Mouse (Mus musculus): Measurements from ENCODE around the gene Cyp2d22. TPM values are rescaled to one million over a fixed set of nuclear protein-coding genes. Genes with fewer than 3 reads are reported as not detected.
A peak's percentile ranks its signal among the peaks of the same experiment; 100 is the strongest.

Gene Cyp2d22
- polyA plus RNA-seq, 1 experiment from 2014 or later, result 9.0 TPM

- Histone ChIP-seq H3K36me3 (peaks cover 42% of the 10 kb centered on the region), H3K4me3 (peak overlapping the region; percentile 74), H3K9ac (peak overlapping the region; percentile 87), H3K4me2 (peak overlapping the region; percentile 93), H3K9me3 (no peaks in the 10 kb centered on the region), H3K27ac (replicated peaks) (peak overlapping the region; percentile 90), H3K4me1 (peaks cover 47% of the 10 kb centered on the region), H3K27me3 (replicated peaks) (no peaks in the 10 kb centered on the region)
- WGBS, result under 1% methylated on average over 51 of the region's 51 CpGs
- peak; percentile 89 for ATAC-seq (ENCODE audit: extremely low read depth, insufficient number of reproducible peaks, low FRiP score, low TSS enrichment)
These were observed 34.1 kb downstream of the Cyp2d22 start for GRCm38 (mm10) chr15:82345820-82346470.

DNA sequence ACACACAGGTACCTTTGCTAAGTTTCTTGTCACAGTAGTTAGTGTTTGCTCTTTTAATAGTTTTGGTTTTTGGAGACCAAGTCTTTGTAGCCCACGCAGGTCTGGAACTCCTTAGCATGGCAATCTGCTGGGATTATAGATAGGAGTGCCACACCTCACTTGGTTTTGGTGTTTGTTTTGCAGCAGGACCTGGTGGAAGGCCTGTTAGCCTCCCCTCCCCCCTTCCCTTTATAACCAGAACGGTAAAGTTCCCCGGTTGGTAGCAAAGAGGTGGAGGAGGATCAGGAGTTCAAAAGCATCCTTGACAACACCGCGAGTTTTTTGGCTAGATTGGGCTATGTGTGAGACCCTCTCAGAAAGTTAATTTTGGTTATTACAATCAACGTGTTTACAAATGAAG is 35.1 kb downstream of the Cyp2d22 start:
- H3K27ac ChIP-seq (replicated peaks), result peak overlapping the region; percentile 61
- no peaks in the 10 kb centered on the region for H3K9me3 ChIP-seq
- WGBS, result 80% methylated on average over 6 of the region's 6 CpGs
- H3K9ac ChIP-seq, result peak overlapping the region; percentile 34; the same call in 1 of the 2 replicates
- peaks cover 52% of the 10 kb centered on the region for H3K4me1 ChIP-seq
- ATAC-seq (ENCODE audit: extremely low read depth, insufficient number of reproducible peaks, low FRiP score, low TSS enrichment), result no peak
- peak overlapping the region; percentile 74; the same call in 1 of the 2 replicates for H3K4me3 ChIP-seq
- peak overlapping the region; percentile 93 for H3K4me2 ChIP-seq
- peaks cover 32% of the 10 kb centered on the region for H3K36me3 ChIP-seq
- no peaks in the 10 kb centered on the region for H3K27me3 ChIP-seq (replicated peaks)

- WGBS, result 87% methylated on average over 27 of the region's 27 CpGs
- peak overlapping the region; percentile 89 for H3K27ac ChIP-seq (replicated peaks)
These were observed 36.4 kb downstream of the Cyp2d22 start for GRCm38 (mm10) chr15:82343368-82344287.

DNA sequence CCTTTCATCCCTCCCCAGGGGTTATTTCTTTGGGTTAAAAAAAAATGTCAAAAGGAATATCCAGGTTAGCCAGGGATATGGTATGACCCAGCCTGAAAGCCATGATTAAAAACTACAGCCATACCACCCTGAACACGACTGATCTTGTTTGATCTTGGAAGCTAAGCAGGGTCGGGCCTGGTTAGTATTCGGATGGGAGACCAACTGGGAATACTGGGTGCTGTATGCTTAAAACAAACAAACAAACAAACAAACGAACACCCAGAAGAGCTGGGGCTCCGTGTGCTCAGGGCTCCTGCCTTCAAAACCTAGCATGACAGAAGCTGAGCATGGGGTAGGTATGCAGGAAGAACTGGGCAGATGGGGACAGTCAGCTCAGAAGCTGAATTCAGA is 37.5 kb downstream of the Cyp2d22 start:
- no peaks in the 10 kb centered on the region for H3K9me3 ChIP-seq
- peak overlapping the region; percentile 89 for H3K27ac ChIP-seq (replicated peaks)
- H3K36me3 ChIP-seq, result peaks cover 8% of the 10 kb centered on the region; the same call in 1 of the 2 replicates
- peak overlapping the region; percentile 93 for H3K4me2 ChIP-seq
- no peaks in the 10 kb centered on the region for H3K27me3 ChIP-seq (replicated peaks)
- peaks cover 56% of the 10 kb centered on the region for H3K4me1 ChIP-seq
- H3K4me3 ChIP-seq, result peak overlapping the region; percentile 53
- no peak for ATAC-seq (ENCODE audit: extremely low read depth, insufficient number of reproducible peaks, low FRiP score, low TSS enrichment)
- H3K9ac ChIP-seq, result peak overlapping the region; percentile 87
- 70% methylated on average over 5 of the region's 5 CpGs for WGBS

More at GRCm38 (mm10) chr15:82343368-82344287, 36.4 kb downstream of the Cyp2d22 start:
- Histone ChIP-seq H3K36me3 (peaks cover 18% of the 10 kb centered on the region), H3K9me3 (no peaks in the 10 kb centered on the region), H3K4me2 (peak overlapping the region; percentile 93), H3K4me1 (peaks cover 59% of the 10 kb centered on the region), H3K27me3 (replicated peaks) (no peaks in the 10 kb centered on the region), H3K4me3 (peak overlapping the region; percentile 8; the same call in 1 of the 2 replicates), H3K9ac (peak overlapping the region; percentile 42; the same call in 1 of the 2 replicates)
- no peak for ATAC-seq (ENCODE audit: extremely low read depth, insufficient number of reproducible peaks, low FRiP score, low TSS enrichment)

DNA sequence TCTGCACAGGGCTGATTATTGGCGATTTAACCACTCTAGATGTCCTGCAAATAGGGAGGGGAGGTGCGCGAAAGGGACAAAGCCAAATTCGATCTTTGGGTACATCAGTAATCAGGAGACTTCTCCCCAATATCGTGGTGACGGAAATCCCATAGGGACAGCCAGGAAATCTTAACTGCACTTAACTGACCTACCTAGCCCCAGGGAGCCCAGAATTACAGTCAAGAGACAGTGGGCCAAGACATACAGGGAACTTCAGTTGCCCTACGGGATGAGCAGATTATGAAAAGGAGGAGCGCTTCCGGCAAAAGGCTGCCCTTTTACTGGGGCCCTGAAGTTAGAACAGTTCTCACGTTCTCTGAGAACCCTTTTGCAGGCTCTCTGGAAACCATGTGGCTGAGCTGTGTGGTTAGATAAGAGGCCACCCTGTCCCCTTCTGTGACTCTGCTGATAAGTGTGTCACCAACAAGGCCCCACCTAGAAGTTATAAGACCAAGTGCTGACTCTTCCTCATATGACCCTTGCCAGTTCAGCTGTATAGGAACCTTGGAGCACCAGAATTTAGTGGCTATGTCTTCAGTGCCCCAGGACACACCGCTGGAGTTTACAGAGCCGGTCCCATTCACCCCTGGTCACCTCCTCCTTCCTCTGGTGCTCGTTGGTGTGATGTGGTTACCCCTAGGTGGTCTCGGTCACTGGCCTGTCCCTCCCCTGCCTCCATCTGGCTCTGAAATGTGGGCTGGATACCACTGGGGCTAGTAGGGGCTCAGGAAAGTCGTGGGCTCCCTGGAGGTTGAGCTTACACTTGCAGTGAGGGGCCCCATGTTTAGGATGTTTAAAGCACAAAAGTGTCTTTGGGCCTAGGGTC is 38.2 kb downstream of the Cyp2d22 start:
- 29% methylated on average over 15 of the region's 15 CpGs for WGBS
- ATAC-seq (ENCODE audit: extremely low read depth, insufficient number of reproducible peaks, low FRiP score, low TSS enrichment), result peak; percentile 7; the same call in 1 of the 2 replicates
- H3K4me1 ChIP-seq, result peaks cover 56% of the 10 kb centered on the region

GRCm38 (mm10) chr15:82341036-82341501 is 39.0 kb downstream of the Cyp2d22 start:
- under 1% methylated on average over 39 of the region's 40 CpGs for WGBS
- Histone ChIP-seq H3K27ac (replicated peaks) (peak overlapping the region; percentile 89), H3K4me3 (peak overlapping the region; percentile 53), H3K9ac (peak overlapping the region; percentile 87), H3K27me3 (replicated peaks) (no peaks in the 10 kb centered on the region), H3K9me3 (no peaks in the 10 kb centered on the region), H3K4me1 (peaks cover 52% of the 10 kb centered on the region), H3K36me3 (peaks cover 13% of the 10 kb centered on the region), H3K4me2 (peak overlapping the region; percentile 93)
- ATAC-seq (ENCODE audit: extremely low read depth, insufficient number of reproducible peaks, low FRiP score, low TSS enrichment), result peak; percentile 43

More for the DNA sequence above, 38.2 kb downstream of the Cyp2d22 start:
- H3K4me3 ChIP-seq, result peak overlapping the region; percentile 53
- peak overlapping the region; percentile 93 for H3K4me2 ChIP-seq
- peaks cover 5% of the 10 kb centered on the region; the same call in 1 of the 2 replicates for H3K36me3 ChIP-seq
- H3K27me3 ChIP-seq (replicated peaks), result no peaks in the 10 kb centered on the region
- H3K9ac ChIP-seq, result peak overlapping the region; percentile 87
- H3K9me3 ChIP-seq, result no peaks in the 10 kb centered on the region
- H3K27ac ChIP-seq (replicated peaks), result peak overlapping the region; percentile 89

DNA sequence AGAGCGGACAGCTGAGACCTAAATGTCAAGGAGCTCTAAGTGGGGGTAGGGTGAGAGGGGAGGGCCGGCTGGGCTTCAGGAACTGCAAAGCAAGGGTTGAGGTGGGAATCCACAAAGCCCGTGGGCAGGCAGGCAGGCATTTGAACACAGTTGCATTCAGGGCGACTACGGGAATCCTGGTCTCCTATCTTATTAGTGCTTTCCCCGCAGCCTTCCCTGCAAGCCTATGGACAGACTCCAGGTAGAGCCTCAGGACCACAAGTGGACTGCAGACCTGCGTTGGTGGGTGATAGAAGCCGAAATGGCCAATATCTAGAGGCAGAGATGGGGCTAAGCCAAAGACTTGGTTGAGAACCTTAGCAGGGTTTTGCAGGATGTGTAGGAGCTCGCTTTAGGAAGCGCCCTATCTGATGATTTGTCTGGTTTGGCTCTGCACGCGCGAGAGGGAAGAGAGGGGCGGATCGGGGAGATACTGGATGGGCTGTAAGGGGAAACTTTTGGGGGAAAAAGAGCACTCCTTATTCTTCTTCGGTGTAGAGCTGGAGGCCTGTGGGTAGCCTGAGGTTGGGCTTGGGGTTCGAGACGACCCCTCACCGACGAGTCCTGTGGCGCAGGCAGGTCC is 39.5 kb downstream of the Cyp2d22 start:
- Histone ChIP-seq H3K36me3 (peaks cover 19% of the 10 kb centered on the region), H3K4me1 (peaks cover 52% of the 10 kb centered on the region), H3K27me3 (replicated peaks) (no peaks in the 10 kb centered on the region), H3K4me3 (peak overlapping the region; percentile 53), H3K9ac (peak overlapping the region; percentile 87), H3K9me3 (no peaks in the 10 kb centered on the region), H3K4me2 (peak overlapping the region; percentile 93), H3K27ac (replicated peaks) (peak overlapping the region; percentile 89)
- no peak for ATAC-seq (ENCODE audit: extremely low read depth, insufficient number of reproducible peaks, low FRiP score, low TSS enrichment)
- 26% methylated on average over 21 of the region's 21 CpGs for WGBS

GRCm38 (mm10) chr15:82339634-82340254 is 40.3 kb downstream of the Cyp2d22 start:
- H3K9me3 ChIP-seq, result no peaks in the 10 kb centered on the region
- H3K27me3 ChIP-seq (replicated peaks), result no peaks in the 10 kb centered on the region
- H3K9ac ChIP-seq, result peak overlapping the region; percentile 87; the same call in 1 of the 2 replicates
- peak overlapping the region; percentile 89 for H3K27ac ChIP-seq (replicated peaks)
- 65% methylated on average over 8 of the region's 8 CpGs for WGBS
- H3K4me1 ChIP-seq, result peaks cover 48% of the 10 kb centered on the region
- H3K4me3 ChIP-seq, result peak overlapping the region; percentile 63; the same call in 1 of the 2 replicates
- H3K36me3 ChIP-seq, result peaks cover 27% of the 10 kb centered on the region
- H3K4me2 ChIP-seq, result peak overlapping the region; percentile 93
- no peak for ATAC-seq (ENCODE audit: extremely low read depth, insufficient number of reproducible peaks, low FRiP score, low TSS enrichment)

DNA sequence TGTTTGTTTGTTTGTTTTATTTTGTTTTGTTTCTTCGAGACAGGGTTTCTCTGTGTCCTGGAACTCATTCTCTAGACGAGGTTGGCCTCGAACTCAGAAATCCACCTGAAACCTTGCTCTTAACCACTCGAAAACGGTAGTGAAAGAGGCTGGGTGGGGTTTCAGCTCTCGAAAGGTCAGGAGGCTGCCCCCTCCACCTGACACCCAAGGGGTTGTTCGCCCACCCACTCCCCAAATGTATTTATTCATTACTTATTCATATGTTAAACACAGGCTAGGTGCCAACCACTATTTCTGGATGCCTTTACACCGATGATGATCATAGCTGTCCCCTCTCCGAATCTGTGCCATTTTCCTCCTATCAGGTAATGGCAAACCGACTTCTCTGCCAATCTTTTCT is 40.9 kb downstream of the Cyp2d22 start:
- peak overlapping the region; percentile 93 for H3K4me2 ChIP-seq
- H3K27ac ChIP-seq (replicated peaks), result peak overlapping the region; percentile 89
- 55% methylated on average over 10 of the region's 10 CpGs for WGBS
- H3K4me3 ChIP-seq, result peak overlapping the region; percentile 63
- ATAC-seq (ENCODE audit: extremely low read depth, insufficient number of reproducible peaks, low FRiP score, low TSS enrichment), result no peak
- H3K36me3 ChIP-seq, result peaks cover 33% of the 10 kb centered on the region
- H3K27me3 ChIP-seq (replicated peaks), result no peaks in the 10 kb centered on the region
- peaks cover 48% of the 10 kb centered on the region for H3K4me1 ChIP-seq
- H3K9me3 ChIP-seq, result no peaks in the 10 kb centered on the region
- H3K9ac ChIP-seq, result peak overlapping the region; percentile 80

Measured in heart, embryonic 13.5 days (tissue).